Mouse (Mus musculus) megakaryocyte, embryonic 14.5 days (primary cell): ENCODE data around the gene Phactr3.

Source experiments
- FLI1 ChIP-seq: IDR thresholded peaks from 2 replicates; pipeline ENCODE4 v1.6.1; 2012; ENCODE audit warnings: low read length, inconsistent platforms, mixed read lengths
- GATA1 ChIP-seq: IDR thresholded peaks from 3 replicates; pipeline ENCODE4 v1.6.1; 2012; ENCODE audit warnings: mixed read lengths, low read length, inconsistent platforms, borderline replicate concordance

- TF ChIP-seq GATA1 = no peak
- TF ChIP-seq FLI1 = no peak
Observed at GRCm38 (mm10) chr2:178197542-178197941, 78.8 kb downstream of the Phactr3 start.
